Mouse (Mus musculus) limb, embryonic 15.5 days (tissue): ENCODE data around the gene Ccdc88c. TPM values are rescaled to one million over a fixed set of nuclear protein-coding genes. Genes with fewer than 3 reads are reported as not detected.
A peak's percentile ranks its signal among the peaks of the same experiment; 100 is the strongest.

ENCODE experiments used
- ATAC-seq: fragments of 200-750 bp; cut with Nextera tagmentation; 2 replicates; pipeline ENCODE4 v1.8.0; 2017; ENCODE audit warnings: low read depth, moderate TSS enrichment; ENCODE audit not compliant: insufficient number of reproducible peaks, low FRiP score, low TSS enrichment
- H3K27ac ChIP-seq: fragments of 300-500 bp; sonication (generic); 2 replicates; pipeline ENCODE4 v1.5.1; 2015; ENCODE audit warnings: moderate library complexity, mild to moderate bottlenecking, inconsistent platforms
- H3K27me3 ChIP-seq: fragments of 300-500 bp; sonication (generic); 2 replicates; pipeline ENCODE4 v1.6.1; 2015; ENCODE audit warnings: inconsistent platforms
- H3K36me3 ChIP-seq: fragments of 300-500 bp; sonication (generic); 2 replicates; pipeline ENCODE4 v1.6.1; 2015; ENCODE audit warnings: inconsistent platforms
- H3K4me1 ChIP-seq: fragments of 300-500 bp; sonication (generic); 2 replicates; pipeline ENCODE4 v1.6.1; 2015; ENCODE audit warnings: inconsistent platforms
- H3K4me2 ChIP-seq: fragments of 300-500 bp; sonication (generic); 2 replicates; pipeline ENCODE4 v1.6.1; 2015; ENCODE audit warnings: mild to moderate bottlenecking, inconsistent platforms
- H3K4me3 ChIP-seq: fragments of 300-500 bp; sonication (generic); 2 replicates; pipeline ENCODE4 v1.5.1; 2015; ENCODE audit warnings: mild to moderate bottlenecking, inconsistent platforms
- H3K9ac ChIP-seq: fragments of 300-500 bp; sonication (generic); 2 replicates; pipeline ENCODE4 v1.6.1; 2015; ENCODE audit warnings: inconsistent platforms
- H3K9me3 ChIP-seq: fragments of 300-500 bp; sonication (generic); 2 replicates; pipeline ENCODE4 v1.6.1; 2016; ENCODE audit warnings: inconsistent platforms
- WGBS: fragments of 180-500 bp; shearing (Covaris S2); methylation state at CpG from one replicate; pipeline ENCODE4 v1.1.7; 2015; 5-methylcytosine and 5-hydroxymethylcytosine counted together
- polyA plus RNA-seq: library from polyadenylated mRNA; unstranded; fragments of >200 nt; fragmentation: Nextera tagmentation; extraction: Ambion mirVana; gene quantifications from 2 replicates; pipeline ENCODE4 v1.2.1, GENCODE M21; 2015

The Ccdc88c gene
- polyA plus RNA-seq, 1 experiment from 2014 or later: 3.7 TPM

- ATAC-seq: no peak
- peaks cover 37% of the 10 kb centered on the region for H3K4me1 ChIP-seq
- no peak overlapping the region for H3K4me3 ChIP-seq
- no peak overlapping the region for H3K27ac ChIP-seq
- no peaks in the 10 kb centered on the region for H3K36me3 ChIP-seq
- H3K9ac ChIP-seq: no peak overlapping the region
- WGBS: 67% methylated on average over 9 of the region's 9 CpGs
- H3K4me2 ChIP-seq: no peak overlapping the region
- H3K27me3 ChIP-seq: no peaks in the 10 kb centered on the region
- H3K9me3 ChIP-seq: no peaks in the 10 kb centered on the region
Measured at GRCm38 (mm10) chr12:101007427-101007826, 21.4 kb downstream of the Ccdc88c start.

- ATAC-seq: no peak
- Histone ChIP-seq H3K9me3 (no peaks in the 10 kb centered on the region), H3K4me2 (no peak overlapping the region), H3K36me3 (no peaks in the 10 kb centered on the region), H3K27ac (no peak overlapping the region), H3K9ac (no peak overlapping the region), H3K4me3 (no peak overlapping the region), H3K27me3 (no peaks in the 10 kb centered on the region), H3K4me1 (peaks cover 34% of the 10 kb centered on the region)
- 83% methylated on average over 12 of the region's 12 CpGs for WGBS
Measured at GRCm38 (mm10) chr12:101005665-101006420, 23.0 kb downstream of the Ccdc88c start.

GRCm38 (mm10) chr12:101004982-101005381 is 23.9 kb downstream of the Ccdc88c start:
- ATAC-seq: no peak
- H3K9ac ChIP-seq: no peak overlapping the region
- no peaks in the 10 kb centered on the region for H3K27me3 ChIP-seq
- no peaks in the 10 kb centered on the region for H3K36me3 ChIP-seq
- H3K4me3 ChIP-seq: no peak overlapping the region
- H3K4me1 ChIP-seq: peaks cover 28% of the 10 kb centered on the region
- WGBS: 85% methylated on average over 5 of the region's 5 CpGs
- no peak overlapping the region for H3K27ac ChIP-seq
- H3K9me3 ChIP-seq: no peaks in the 10 kb centered on the region
- no peak overlapping the region for H3K4me2 ChIP-seq

GRCm38 (mm10) chr12:101002801-101003513 is 25.9 kb downstream of the Ccdc88c start:
- no peaks in the 10 kb centered on the region for H3K36me3 ChIP-seq
- H3K4me3 ChIP-seq: no peak overlapping the region
- H3K27ac ChIP-seq: peak overlapping the region; percentile 61; the same call in 1 of the 2 replicates
- peaks cover 26% of the 10 kb centered on the region for H3K4me1 ChIP-seq
- H3K27me3 ChIP-seq: no peaks in the 10 kb centered on the region
- 35% methylated on average over 4 of the region's 4 CpGs for WGBS
- no peak overlapping the region for H3K4me2 ChIP-seq
- no peaks in the 10 kb centered on the region for H3K9me3 ChIP-seq
- ATAC-seq: peak; percentile 2; the same call in 1 of the 2 replicates
- no peak overlapping the region for H3K9ac ChIP-seq

- no peaks in the 10 kb centered on the region for H3K9me3 ChIP-seq
- peaks cover 33% of the 10 kb centered on the region for H3K4me1 ChIP-seq
- H3K4me2 ChIP-seq: no peak overlapping the region
- WGBS: 49% methylated on average over 7 of the region's 7 CpGs
- no peak overlapping the region for H3K9ac ChIP-seq
- ATAC-seq: no peak
- no peaks in the 10 kb centered on the region; the same call in 1 of the 2 replicates for H3K27me3 ChIP-seq
- H3K36me3 ChIP-seq: no peaks in the 10 kb centered on the region
- H3K4me3 ChIP-seq: no peak overlapping the region
- H3K27ac ChIP-seq: no peak overlapping the region
Measured at GRCm38 (mm10) chr12:100999061-100999954, 29.5 kb downstream of the Ccdc88c start.

- no peaks in the 10 kb centered on the region for H3K36me3 ChIP-seq
- no peak overlapping the region for H3K9ac ChIP-seq
- no peaks in the 10 kb centered on the region; the same call in 1 of the 2 replicates for H3K27me3 ChIP-seq
- 54% methylated on average over 8 of the region's 8 CpGs for WGBS
- no peak overlapping the region for H3K27ac ChIP-seq
- ATAC-seq: no peak
- H3K4me1 ChIP-seq: peaks cover 33% of the 10 kb centered on the region
- H3K4me2 ChIP-seq: no peak overlapping the region
- H3K9me3 ChIP-seq: no peaks in the 10 kb centered on the region
- H3K4me3 ChIP-seq: no peak overlapping the region
Measured at GRCm38 (mm10) chr12:100998564-100998962, 30.3 kb downstream of the Ccdc88c start.

- no peak for ATAC-seq
- no peak overlapping the region for H3K27ac ChIP-seq
Measured at GRCm38 (mm10) chr12:100997830-100998563, 30.9 kb downstream of the Ccdc88c start.

GRCm38 (mm10) chr12:100996378-100996898 is 32.4 kb downstream of the Ccdc88c start:
- peaks cover 23% of the 10 kb centered on the region for H3K4me1 ChIP-seq
- no peaks in the 10 kb centered on the region; the same call in 1 of the 2 replicates for H3K27me3 ChIP-seq
- H3K9me3 ChIP-seq: no peaks in the 10 kb centered on the region
- no peak for ATAC-seq
- no peak overlapping the region for H3K9ac ChIP-seq
- H3K4me2 ChIP-seq: no peak overlapping the region
- H3K4me3 ChIP-seq: no peak overlapping the region
- H3K27ac ChIP-seq: no peak overlapping the region
- 40% methylated on average over 5 of the region's 5 CpGs for WGBS
- H3K36me3 ChIP-seq: no peaks in the 10 kb centered on the region

More at GRCm38 (mm10) chr12:100997830-100998563, 30.9 kb downstream of the Ccdc88c start:
- Histone ChIP-seq H3K4me3 (no peak overlapping the region), H3K4me2 (no peak overlapping the region), H3K4me1 (peaks cover 31% of the 10 kb centered on the region), H3K27me3 (no peaks in the 10 kb centered on the region; the same call in 1 of the 2 replicates), H3K9me3 (no peaks in the 10 kb centered on the region), H3K9ac (no peak overlapping the region), H3K36me3 (no peaks in the 10 kb centered on the region)
- 16% methylated on average over 10 of the region's 10 CpGs for WGBS

GRCm38 (mm10) chr12:100995607-100996377 is 33.1 kb downstream of the Ccdc88c start:
- peak; percentile 64; the same call in 1 of the 2 replicates for ATAC-seq
- H3K4me1 ChIP-seq: peaks cover 30% of the 10 kb centered on the region
- no peak overlapping the region for H3K4me3 ChIP-seq
- no peak overlapping the region for H3K9ac ChIP-seq
- no peaks in the 10 kb centered on the region for H3K36me3 ChIP-seq
- no peak overlapping the region for H3K4me2 ChIP-seq
- H3K27me3 ChIP-seq: no peaks in the 10 kb centered on the region; the same call in 1 of the 2 replicates
- no peak overlapping the region for H3K27ac ChIP-seq
- WGBS: 39% methylated on average over 16 of the region's 16 CpGs
- no peaks in the 10 kb centered on the region for H3K9me3 ChIP-seq

GRCm38 (mm10) chr12:100994140-100995015 is 34.5 kb downstream of the Ccdc88c start:
- Histone ChIP-seq H3K4me1 (peaks cover 44% of the 10 kb centered on the region), H3K9me3 (no peaks in the 10 kb centered on the region), H3K9ac (no peak overlapping the region), H3K36me3 (no peaks in the 10 kb centered on the region), H3K27me3 (no peaks in the 10 kb centered on the region; the same call in 1 of the 2 replicates), H3K4me2 (no peak overlapping the region), H3K27ac (no peak overlapping the region), H3K4me3 (no peak overlapping the region)
- 78% methylated on average over 3 of the region's 3 CpGs for WGBS
- no peak for ATAC-seq
